Mouse (Mus musculus): ENCODE measurements around the gene Gamt. TPM values are rescaled to one million over a fixed set of nuclear protein-coding genes. Genes with fewer than 3 reads are reported as not detected.
A peak's percentile ranks its signal among the peaks of the same experiment; 100 is the strongest.
"Not testable (repeated sequence)": the region's sequence is repeated elsewhere in the genome, so short reads cannot be mapped to it uniquely, and the experiment has no call there.

The Gamt gene
- polyA plus RNA-seq, 1 experiment from 2014 or later = 30.7 TPM

DNA sequence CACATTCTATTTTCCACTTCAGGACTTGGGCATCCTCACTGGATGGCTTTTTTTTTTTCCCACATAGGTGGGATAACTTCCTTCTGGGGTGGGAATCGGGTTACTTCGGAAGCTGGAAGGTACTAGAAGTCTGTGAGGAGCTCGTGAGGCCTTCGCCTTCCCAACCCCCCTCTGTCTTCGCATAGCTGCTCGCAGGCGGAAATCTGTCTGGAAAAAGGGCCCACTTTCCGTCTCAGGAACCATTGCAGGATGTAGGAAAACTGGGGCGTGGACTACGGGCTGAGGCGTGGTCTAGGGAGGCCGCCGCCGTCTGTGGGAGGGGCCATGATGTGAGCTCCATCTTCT lies 34.8 kb downstream of the Gamt start:
- Histone ChIP-seq H3K4me1 (replicated peaks) (peaks cover 50% of the 10 kb centered on the region), H3K27me3 (no peaks in the 10 kb centered on the region), H3K27ac (peak overlapping the region; percentile 95), H3K4me2 (peak overlapping the region; percentile 91), H3K9ac (replicated peaks) (0 out of 2 replicates have a peak overlapping the region, but pooled peaks have one; percentile 38), H3K36me3 (peaks cover 21% of the 10 kb centered on the region), H3K9me3 (no peaks in the 10 kb centered on the region), H3K4me3 (replicated peaks) (peak overlapping the region; percentile 93)
- ATAC-seq (ENCODE audit: insufficient number of reproducible peaks, insufficient read depth, low FRiP score, low TSS enrichment, low read depth) = no peak
- under 1% methylated on average over 14 of the region's 14 CpGs for WGBS

DNA sequence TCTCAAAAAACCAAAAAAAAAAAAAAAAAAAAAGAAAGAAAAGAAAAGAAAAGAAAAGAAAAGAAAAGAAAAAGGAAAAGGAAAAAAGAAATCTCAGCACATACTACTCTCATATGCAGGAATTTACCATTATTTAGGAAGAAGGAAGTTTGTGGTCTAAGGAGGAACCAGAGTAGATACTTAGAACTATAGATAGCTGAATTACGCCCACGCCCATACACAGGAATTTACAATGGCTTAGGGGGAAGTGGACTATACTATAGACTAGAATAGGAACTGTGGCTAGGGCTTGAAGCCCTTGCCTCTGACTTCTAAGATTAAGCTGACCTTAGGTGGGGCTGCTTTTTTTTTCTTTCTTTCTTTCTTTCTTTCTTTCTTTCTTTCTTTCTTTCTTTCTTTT lies 37.7 kb downstream of the Gamt start:
- 86% methylated on average over 2 of the region's 2 CpGs for WGBS
- H3K27me3 ChIP-seq; ATAC-seq (ENCODE audit: insufficient number of reproducible peaks, insufficient read depth, low FRiP score, low TSS enrichment, low read depth); H3K4me2 ChIP-seq; H3K9ac ChIP-seq (replicated peaks); H3K9me3 ChIP-seq; H3K27ac ChIP-seq; H3K4me3 ChIP-seq (replicated peaks); H3K36me3 ChIP-seq: not testable (repeated sequence)
- H3K4me1 ChIP-seq (replicated peaks) = peaks cover 28% of the 10 kb centered on the region

DNA sequence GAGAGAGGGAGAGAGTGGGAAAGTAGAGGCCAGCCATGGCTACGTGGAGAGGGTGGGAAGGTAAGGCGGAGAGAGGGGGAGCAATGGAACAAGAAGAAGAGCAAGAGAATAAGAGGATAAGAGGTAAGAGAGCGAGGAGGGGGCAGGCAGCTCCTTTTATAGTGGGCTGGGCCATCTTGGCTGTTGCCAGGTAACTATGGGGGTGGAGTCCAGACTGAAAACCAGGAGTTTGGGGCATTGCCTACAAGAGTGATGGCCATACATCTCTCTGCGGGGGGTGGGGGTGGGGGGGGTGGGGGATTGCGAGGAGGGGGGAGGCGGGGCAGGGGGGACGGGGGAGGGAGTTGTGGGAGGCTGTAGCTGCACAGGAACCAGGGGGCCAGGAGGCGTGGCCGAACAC lies 40.1 kb downstream of the Gamt start:
- no peaks in the 10 kb centered on the region for H3K36me3 ChIP-seq
- WGBS = 43% methylated on average over 6 of the region's 9 CpGs
- H3K4me3 ChIP-seq (replicated peaks) = no peak overlapping the region
- ATAC-seq (ENCODE audit: insufficient number of reproducible peaks, insufficient read depth, low FRiP score, low TSS enrichment, low read depth) = no peak
- no peaks in the 10 kb centered on the region for H3K9me3 ChIP-seq
- H3K4me1 ChIP-seq (replicated peaks) = peaks cover 14% of the 10 kb centered on the region
- no peaks in the 10 kb centered on the region for H3K27me3 ChIP-seq
- no peak overlapping the region for H3K27ac ChIP-seq
- H3K9ac ChIP-seq (replicated peaks) = no peak overlapping the region
- H3K4me2 ChIP-seq = no peak overlapping the region

- no peaks in the 10 kb centered on the region for H3K27me3 ChIP-seq
- 30% methylated on average over 16 of the region's 16 CpGs for WGBS
- H3K27ac ChIP-seq = no peak overlapping the region
- no peak for ATAC-seq (ENCODE audit: insufficient number of reproducible peaks, insufficient read depth, low FRiP score, low TSS enrichment, low read depth)
- H3K9me3 ChIP-seq = no peaks in the 10 kb centered on the region
- no peaks in the 10 kb centered on the region for H3K36me3 ChIP-seq
- H3K9ac ChIP-seq (replicated peaks) = no peak overlapping the region
- H3K4me3 ChIP-seq (replicated peaks) = no peak overlapping the region
- no peak overlapping the region for H3K4me2 ChIP-seq
- H3K4me1 ChIP-seq (replicated peaks) = no peaks in the 10 kb centered on the region
Observed at GRCm38 (mm10) chr10:80215048-80215772, 45.6 kb downstream of the Gamt start.

- H3K9me3 ChIP-seq; H3K4me1 ChIP-seq (replicated peaks); H3K27ac ChIP-seq; H3K36me3 ChIP-seq; H3K4me2 ChIP-seq; H3K4me3 ChIP-seq (replicated peaks); H3K9ac ChIP-seq (replicated peaks); ATAC-seq (ENCODE audit: insufficient number of reproducible peaks, insufficient read depth, low FRiP score, low TSS enrichment, low read depth): not testable (repeated sequence)
- 72% methylated on average over 7 of the region's 7 CpGs for WGBS
- H3K27me3 ChIP-seq = peaks cover 23% of the 10 kb centered on the region
Observed at GRCm38 (mm10) chr10:80211547-80212103, 49.2 kb downstream of the Gamt start.

DNA sequence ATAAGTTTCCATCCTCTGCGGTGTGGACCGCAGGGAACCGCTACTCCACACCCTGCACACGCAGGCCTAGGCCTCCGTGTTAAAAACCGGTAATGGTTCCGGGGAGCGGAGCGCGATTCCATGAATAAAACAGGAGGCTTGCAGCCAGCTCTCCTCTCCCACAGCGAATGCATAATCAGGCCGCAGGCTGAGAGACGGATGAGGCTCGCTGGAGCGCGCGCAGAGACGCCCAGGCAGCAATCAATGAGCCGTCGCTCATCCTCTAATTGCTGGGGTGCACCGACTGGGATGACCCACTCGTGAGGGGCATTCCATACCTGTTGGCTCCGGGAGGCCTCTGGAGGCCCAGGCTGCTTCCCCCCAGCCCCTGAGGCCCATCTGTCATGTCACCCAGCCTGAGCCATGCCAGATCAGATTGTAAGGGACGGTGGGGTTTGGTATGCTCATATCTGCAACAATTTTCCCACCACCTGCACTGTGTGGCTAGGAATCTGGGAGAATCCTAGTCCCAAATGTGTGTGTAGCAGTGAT lies 51.9 kb downstream of the Gamt start:
- Histone ChIP-seq H3K4me2 (peak overlapping the region; percentile 2), H3K4me1 (replicated peaks) (peaks cover 9% of the 10 kb centered on the region; the same call in 1 of the 2 replicates), H3K9ac (replicated peaks) (no peak overlapping the region; the same call in 1 of the 2 replicates), H3K4me3 (replicated peaks) (no peak overlapping the region), H3K27ac (no peak overlapping the region), H3K9me3 (no peaks in the 10 kb centered on the region), H3K36me3 (no peaks in the 10 kb centered on the region), H3K27me3 (peaks cover 23% of the 10 kb centered on the region)
- ATAC-seq (ENCODE audit: insufficient number of reproducible peaks, insufficient read depth, low FRiP score, low TSS enrichment, low read depth) = no peak
- 11% methylated on average over 24 of the region's 24 CpGs for WGBS

DNA sequence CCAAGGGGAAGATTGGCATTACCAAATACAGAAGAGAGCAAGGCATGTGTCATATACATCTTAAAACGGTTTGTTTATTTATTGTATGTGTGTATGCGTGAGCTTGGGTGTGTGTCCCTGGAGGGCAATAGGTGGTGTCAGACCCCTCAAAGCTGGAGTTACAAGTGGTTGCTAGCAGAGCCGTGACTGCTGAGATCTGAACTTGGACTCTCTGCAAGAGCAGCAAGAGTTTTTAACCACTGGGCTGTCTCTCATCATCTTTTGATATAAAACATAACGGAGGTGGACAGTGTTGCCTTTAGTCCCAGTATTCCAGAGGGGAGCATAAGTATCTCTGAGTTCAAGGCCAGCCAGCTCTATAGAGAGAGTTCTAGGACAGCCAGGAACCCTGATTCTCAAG lies 52.6 kb downstream of the Gamt start:
- no peak overlapping the region for H3K4me2 ChIP-seq
- WGBS = 70% methylated on average over 4 of the region's 4 CpGs
- no peaks in the 10 kb centered on the region for H3K36me3 ChIP-seq
- no peak overlapping the region for H3K4me3 ChIP-seq (replicated peaks)
- H3K9me3 ChIP-seq = no peaks in the 10 kb centered on the region
- no peak overlapping the region for H3K9ac ChIP-seq (replicated peaks)
- peaks cover 23% of the 10 kb centered on the region for H3K27me3 ChIP-seq
- H3K27ac ChIP-seq = no peak overlapping the region
- no peak for ATAC-seq (ENCODE audit: insufficient number of reproducible peaks, insufficient read depth, low FRiP score, low TSS enrichment, low read depth)
- peaks cover 9% of the 10 kb centered on the region; the same call in 1 of the 2 replicates for H3K4me1 ChIP-seq (replicated peaks)

Small RNAs within 50 kb of the gene (microRNA-seq; reads per million reads assigned to microRNA genes)
- not detected for gene Mir6911

Other genes with a start within 250 kb of the Gamt start
- 12.5 and 12.6 TPM in 2 replicates for gene Arhgap45, start 244.4 kb downstream of the Gamt start, polyA plus RNA-seq (2016; fragmentation: Nextera tagmentation; extraction: Ambion mirVana)
- gene Polr2e, start 221.2 kb downstream of the Gamt start, polyA plus RNA-seq (2016; fragmentation: Nextera tagmentation; extraction: Ambion mirVana) = 241 and 251 TPM in 2 replicates
- 463 and 494 TPM in 2 replicates for gene Gpx4, start 213.8 kb downstream of the Gamt start, polyA plus RNA-seq (2016; fragmentation: Nextera tagmentation; extraction: Ambion mirVana)
- gene Sbno2, start 155.4 kb downstream of the Gamt start, polyA plus RNA-seq (2016; fragmentation: Nextera tagmentation; extraction: Ambion mirVana) = 13.9 and 14.4 TPM in 2 replicates
- 16.1 and 18.1 TPM in 2 replicates for gene Stk11, start 145.2 kb downstream of the Gamt start, polyA plus RNA-seq (2016; fragmentation: Nextera tagmentation; extraction: Ambion mirVana)
- 460 and 465 TPM in 2 replicates for gene Atp5d, start 122.4 kb downstream of the Gamt start, polyA plus RNA-seq (2016; fragmentation: Nextera tagmentation; extraction: Ambion mirVana)
- gene Cbarp, start 120.2 kb downstream of the Gamt start, polyA plus RNA-seq (2016; fragmentation: Nextera tagmentation; extraction: Ambion mirVana) = 4.9 and 5.6 TPM in 2 replicates
- 30.6 and 38.0 TPM in 2 replicates for gene Midn, start 112.7 kb downstream of the Gamt start, polyA plus RNA-seq (2016; fragmentation: Nextera tagmentation; extraction: Ambion mirVana)
- 166 and 175 TPM in 2 replicates for gene Cirbp, start 95.0 kb downstream of the Gamt start, polyA plus RNA-seq (2016; fragmentation: Nextera tagmentation; extraction: Ambion mirVana)
- gene 1600002K03Rik, start 88.1 kb downstream of the Gamt start, polyA plus RNA-seq (2016; fragmentation: Nextera tagmentation; extraction: Ambion mirVana) = 9.1 and 9.5 TPM in 2 replicates
- 60.3 and 62.2 TPM in 2 replicates for gene Efna2, start 81.5 kb downstream of the Gamt start, polyA plus RNA-seq (2016; fragmentation: Nextera tagmentation; extraction: Ambion mirVana)
- gene Mum1, start 34.6 kb downstream of the Gamt start, polyA plus RNA-seq (2016; fragmentation: Nextera tagmentation; extraction: Ambion mirVana) = 103 and 112 TPM in 2 replicates
- gene Ndufs7, start 11.9 kb downstream of the Gamt start, polyA plus RNA-seq (2016; fragmentation: Nextera tagmentation; extraction: Ambion mirVana) = 258 and 278 TPM in 2 replicates
- gene Dazap1, start 474 bp upstream of the Gamt start, polyA plus RNA-seq (2016; fragmentation: Nextera tagmentation; extraction: Ambion mirVana) = 69.1 and 71.0 TPM in 2 replicates
- gene Rps15, start 31.4 kb upstream of the Gamt start, polyA plus RNA-seq (2016; fragmentation: Nextera tagmentation; extraction: Ambion mirVana) = 926 and 930 TPM in 2 replicates
- gene Apc2, start 35.0 kb upstream of the Gamt start, polyA plus RNA-seq (2016; fragmentation: Nextera tagmentation; extraction: Ambion mirVana) = 4.7 and 5.3 TPM in 2 replicates
- gene 2310011J03Rik, start 59.5 kb upstream of the Gamt start, polyA plus RNA-seq (2016; fragmentation: Nextera tagmentation; extraction: Ambion mirVana) = 48.1 and 50.5 TPM in 2 replicates
- 6.3 and 6.6 TPM in 2 replicates for gene Pcsk4, start 68.5 kb upstream of the Gamt start, polyA plus RNA-seq (2016; fragmentation: Nextera tagmentation; extraction: Ambion mirVana)
- 4.1 and 4.6 TPM in 2 replicates for gene Reep6, start 68.9 kb upstream of the Gamt start, polyA plus RNA-seq (2016; fragmentation: Nextera tagmentation; extraction: Ambion mirVana)
- gene Adamtsl5, start 87.4 kb upstream of the Gamt start, polyA plus RNA-seq (2016; fragmentation: Nextera tagmentation; extraction: Ambion mirVana) = 0.70 and 0.88 TPM in 2 replicates
- 1.2 and 1.3 TPM in 2 replicates for gene Plk5, start 95.4 kb upstream of the Gamt start, polyA plus RNA-seq (2016; fragmentation: Nextera tagmentation; extraction: Ambion mirVana)
- gene Mex3d, start 126.6 kb upstream of the Gamt start, polyA plus RNA-seq (2016; fragmentation: Nextera tagmentation; extraction: Ambion mirVana) = 12.5 and 15.2 TPM in 2 replicates
- gene Mbd3, start 138.5 kb upstream of the Gamt start, polyA plus RNA-seq (2016; fragmentation: Nextera tagmentation; extraction: Ambion mirVana) = 361 and 364 TPM in 2 replicates
- 416 and 437 TPM in 2 replicates for gene Uqcr11, start 145.8 kb upstream of the Gamt start, polyA plus RNA-seq (2016; fragmentation: Nextera tagmentation; extraction: Ambion mirVana)
- 247 and 274 TPM in 2 replicates for gene Tcf3, start 172.6 kb upstream of the Gamt start, polyA plus RNA-seq (2016; fragmentation: Nextera tagmentation; extraction: Ambion mirVana)
- not detected in 2 replicates for gene Onecut3, start 233.8 kb upstream of the Gamt start, polyA plus RNA-seq (2016; fragmentation: Nextera tagmentation; extraction: Ambion mirVana)